Mouse (Mus musculus) retina, postnatal 1 day (tissue): ENCODE measurements around the gene Tff1.

Experiments
- DNase-seq: peaks from one replicate; pipeline ENCODE4 v3.0.0-alpha.2; 2012

Gene Tff1

DNA sequence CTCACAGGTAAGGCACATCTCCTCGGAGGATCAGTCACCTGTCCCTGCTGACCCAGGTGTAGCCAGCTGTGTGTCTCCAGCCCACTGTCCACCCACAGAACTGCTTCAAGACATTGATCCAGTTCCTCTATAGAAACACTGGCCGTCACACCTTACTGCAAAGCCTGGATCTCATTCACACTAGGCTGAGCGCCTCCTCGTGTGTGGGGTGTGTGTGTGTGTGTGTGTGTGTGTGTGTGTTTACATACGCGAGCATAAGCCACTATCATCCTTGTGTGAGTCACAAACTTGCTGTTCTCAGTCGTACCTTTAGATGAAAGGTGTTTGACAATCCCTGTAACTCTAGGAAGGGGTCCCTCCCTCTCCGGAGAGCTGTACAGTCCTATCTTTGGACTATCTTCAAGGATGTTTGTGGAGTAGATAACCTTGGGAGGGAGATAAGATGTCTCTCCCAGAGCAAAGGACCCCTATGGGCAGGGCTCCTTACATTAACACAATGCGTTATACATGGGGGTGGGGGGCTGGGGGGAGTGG is 12.0 kb downstream of the Tff1 start:
- no peak for DNase-seq

GRCm38 (mm10) chr17:31152512-31152911 is 12.6 kb downstream of the Tff1 start:
- DNase-seq = no peak

- no peak for DNase-seq
Observed at GRCm38 (mm10) chr17:31145998-31146397, 19.1 kb downstream of the Tff1 start.

DNA sequence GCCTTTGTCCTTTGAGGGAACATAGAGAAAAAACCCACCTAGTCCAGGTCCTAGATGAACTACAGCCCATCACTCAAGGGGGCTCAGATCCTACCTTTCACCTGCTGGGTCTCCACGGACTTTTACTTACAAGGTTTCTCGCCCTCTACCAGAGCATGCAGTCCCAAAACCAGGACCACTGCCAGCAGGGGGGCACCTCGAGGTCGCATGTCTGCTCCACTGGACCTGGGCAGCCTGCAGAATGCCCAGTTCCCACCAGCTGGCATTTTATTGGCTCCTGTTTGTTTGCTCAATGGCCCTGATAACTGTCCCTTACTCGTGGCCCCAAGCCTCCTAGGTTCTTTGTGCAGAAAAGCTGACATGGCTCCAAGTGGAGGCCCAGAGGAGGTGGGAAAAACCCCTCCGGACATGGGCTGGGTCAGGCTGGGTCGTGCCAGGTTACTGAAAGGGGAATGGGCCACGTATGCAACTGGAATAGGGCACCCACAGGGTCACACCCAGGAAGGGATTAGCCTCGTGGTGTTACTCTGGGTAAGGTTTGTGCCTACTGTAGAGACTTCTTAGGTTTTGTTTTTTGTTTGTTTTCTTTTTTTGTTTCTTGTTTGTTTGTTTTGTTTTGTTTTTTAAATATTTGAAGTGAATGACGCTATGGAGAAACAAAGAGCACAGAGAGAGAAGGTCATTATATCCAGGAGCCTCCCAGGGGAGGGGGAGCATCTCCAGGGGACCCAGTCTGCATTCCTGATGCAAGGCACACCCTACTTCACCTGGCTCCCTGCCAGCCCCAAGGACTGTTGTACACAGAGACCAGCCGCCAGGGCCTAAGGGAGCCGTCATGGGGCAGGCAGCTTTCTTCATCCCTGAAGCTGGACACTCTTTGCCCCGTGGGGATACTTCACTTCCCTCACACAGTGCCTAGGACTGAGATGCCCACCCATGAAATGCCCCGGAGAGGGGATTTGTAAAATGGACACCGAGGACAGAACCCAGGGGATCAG is 20.7 kb downstream of the Tff1 start, which contains the start of gene Tff2:
Gene Tff2, minus strand, starts transcription at position 243 of the 998 bp plus-strand sequence.
- peak; percentile 22 for DNase-seq

DNA sequence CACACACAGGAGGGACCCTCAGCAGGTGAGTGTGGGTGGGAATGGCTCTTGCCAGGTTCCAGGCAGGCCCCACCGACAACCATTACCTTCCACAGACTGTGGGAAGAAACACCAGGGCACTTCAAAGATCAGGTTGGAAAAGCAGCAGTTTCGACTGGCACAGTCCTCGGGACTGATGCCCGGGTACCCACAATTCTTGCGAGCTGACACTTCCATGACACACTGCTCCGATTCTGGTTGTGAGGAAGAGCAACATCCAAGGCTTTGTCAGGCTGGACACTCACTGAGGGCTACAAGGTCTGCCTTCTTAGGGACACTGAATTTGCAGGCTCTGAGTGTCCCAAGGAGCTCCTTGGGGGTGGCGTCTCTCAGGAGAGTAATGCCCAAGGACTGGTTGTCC is 23.0 kb downstream of the Tff1 start:
- no peak for DNase-seq

GRCm38 (mm10) chr17:31138398-31138797 is 26.7 kb downstream of the Tff1 start:
- DNase-seq = peak; percentile 81

GRCm38 (mm10) chr17:31136821-31137220 is 28.3 kb downstream of the Tff1 start:
- DNase-seq = no peak

- no peak for DNase-seq
Observed at GRCm38 (mm10) chr17:31136291-31136690, 28.8 kb downstream of the Tff1 start.

DNA sequence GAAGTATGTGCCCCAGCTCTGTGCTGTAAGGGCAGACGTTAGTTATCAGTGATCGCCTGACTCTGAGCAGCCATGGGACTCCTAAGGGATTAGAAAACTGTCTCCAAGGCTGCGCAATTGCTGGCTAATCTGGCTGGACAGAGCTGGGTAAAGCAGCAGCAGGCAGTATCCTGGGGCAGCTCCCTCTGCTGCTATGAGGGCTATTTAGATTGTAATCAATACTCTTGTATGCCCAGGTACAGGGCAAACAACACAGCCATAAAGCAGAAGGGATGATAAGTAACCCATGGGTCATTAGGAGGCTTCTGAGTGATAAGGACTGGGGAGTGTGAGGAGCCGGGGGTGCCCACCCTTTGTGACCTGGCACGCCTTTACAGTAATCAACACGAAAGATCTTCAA is 30.2 kb downstream of the Tff1 start:
- DNase-seq = no peak

DNA sequence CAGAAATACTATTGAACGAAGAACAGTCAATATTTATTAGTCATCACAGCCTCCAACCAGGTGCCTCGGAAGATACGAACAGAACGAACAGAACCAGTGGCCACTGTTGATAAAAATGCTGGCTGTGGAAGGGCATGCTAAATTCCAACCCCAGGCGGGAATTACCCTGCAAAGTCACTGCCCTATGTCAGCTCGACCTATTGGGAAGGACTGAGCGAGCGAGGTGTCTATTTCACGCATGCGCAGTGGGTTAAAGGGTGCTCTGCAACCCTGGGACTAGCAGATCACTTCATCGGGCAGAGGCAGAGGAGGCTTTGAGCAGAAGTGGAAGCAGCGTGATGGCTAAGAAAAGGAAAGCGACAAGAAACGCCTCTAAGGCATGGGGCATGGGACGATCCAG is 31.3 kb downstream of the Tff1 start:
- DNase-seq = no peak

DNA sequence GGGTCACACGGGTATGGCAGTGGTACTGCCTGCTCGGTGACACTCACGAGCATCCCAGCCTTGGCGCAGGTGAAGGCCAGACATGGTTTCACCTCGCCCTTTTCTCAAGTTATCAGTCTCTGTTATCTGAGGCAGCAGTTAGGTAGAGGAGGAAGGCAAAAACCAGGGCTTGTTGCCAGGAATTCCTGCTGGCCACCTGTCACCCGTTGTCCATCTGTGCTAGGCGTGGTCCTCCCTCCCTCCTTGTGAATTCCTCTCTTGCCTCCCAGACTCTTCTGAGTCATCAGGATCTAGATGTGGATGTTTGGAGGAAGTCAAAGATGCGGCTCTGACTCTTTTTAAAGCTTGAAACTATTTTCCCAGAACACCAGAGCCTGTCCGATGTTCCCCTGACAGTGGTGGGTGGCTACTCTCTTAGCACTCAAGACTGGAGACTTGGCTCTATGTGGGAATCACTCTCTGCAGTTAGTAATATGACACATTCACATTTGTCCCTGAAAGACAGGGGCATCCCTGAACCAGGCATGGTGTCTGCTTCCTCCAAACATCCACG is 33.7 kb downstream of the Tff1 start:
- DNase-seq = no peak

DNA sequence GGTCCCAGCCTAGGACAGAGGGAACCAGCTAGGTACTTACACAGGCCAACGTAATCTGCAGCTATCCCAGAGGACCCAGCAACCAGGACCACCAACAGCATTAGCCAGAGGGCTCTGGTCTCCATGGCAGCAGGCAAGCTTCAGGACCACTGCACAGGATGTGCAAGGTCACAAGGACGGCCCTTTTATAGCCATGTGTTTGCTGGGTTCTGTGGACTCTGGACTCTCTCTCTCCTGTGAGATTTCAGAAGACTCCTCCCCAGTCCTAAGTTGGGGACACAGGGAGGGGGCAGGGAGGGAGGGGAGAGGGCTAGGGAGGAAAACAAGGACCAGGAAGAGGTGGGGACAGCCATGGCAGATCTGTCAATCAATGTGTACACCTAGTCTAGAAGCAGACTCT is 35.6 kb downstream of the Tff1 start, which contains the start of gene Tff3:
Gene Tff3, minus strand, starts transcription at position 195 of the 400 bp plus-strand sequence.
- DNase-seq = peak; percentile 23

DNA sequence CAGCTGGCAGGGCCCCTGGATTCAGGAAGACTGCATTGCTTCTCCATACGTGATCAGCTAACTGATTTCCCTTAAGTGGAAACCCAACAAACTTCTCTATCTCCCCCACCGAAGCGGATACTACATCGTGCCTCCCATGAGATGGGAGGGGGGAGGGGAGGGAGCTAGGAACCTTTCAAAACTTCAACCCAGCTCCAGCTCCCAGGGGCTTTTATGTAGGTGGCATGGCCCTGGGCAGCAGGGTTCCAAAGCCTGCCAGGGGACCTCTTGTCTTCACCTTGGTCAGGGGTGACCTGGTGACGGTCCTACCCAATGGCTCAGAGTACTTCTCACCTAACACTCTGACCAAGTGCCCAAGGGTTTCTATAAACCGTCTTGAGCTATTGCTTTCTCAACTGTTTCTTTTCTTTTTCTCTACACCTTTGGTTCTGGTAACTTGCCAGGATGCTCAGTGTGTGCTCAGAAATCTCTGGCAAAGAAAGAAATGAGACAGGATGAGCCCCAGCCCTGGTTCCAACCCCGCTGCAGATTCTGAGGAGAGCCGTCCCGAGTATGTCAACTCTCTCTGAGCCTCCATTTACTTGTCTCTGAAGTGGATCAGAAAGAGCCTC is 36.3 kb downstream of the Tff1 start:
- DNase-seq = no peak

DNA sequence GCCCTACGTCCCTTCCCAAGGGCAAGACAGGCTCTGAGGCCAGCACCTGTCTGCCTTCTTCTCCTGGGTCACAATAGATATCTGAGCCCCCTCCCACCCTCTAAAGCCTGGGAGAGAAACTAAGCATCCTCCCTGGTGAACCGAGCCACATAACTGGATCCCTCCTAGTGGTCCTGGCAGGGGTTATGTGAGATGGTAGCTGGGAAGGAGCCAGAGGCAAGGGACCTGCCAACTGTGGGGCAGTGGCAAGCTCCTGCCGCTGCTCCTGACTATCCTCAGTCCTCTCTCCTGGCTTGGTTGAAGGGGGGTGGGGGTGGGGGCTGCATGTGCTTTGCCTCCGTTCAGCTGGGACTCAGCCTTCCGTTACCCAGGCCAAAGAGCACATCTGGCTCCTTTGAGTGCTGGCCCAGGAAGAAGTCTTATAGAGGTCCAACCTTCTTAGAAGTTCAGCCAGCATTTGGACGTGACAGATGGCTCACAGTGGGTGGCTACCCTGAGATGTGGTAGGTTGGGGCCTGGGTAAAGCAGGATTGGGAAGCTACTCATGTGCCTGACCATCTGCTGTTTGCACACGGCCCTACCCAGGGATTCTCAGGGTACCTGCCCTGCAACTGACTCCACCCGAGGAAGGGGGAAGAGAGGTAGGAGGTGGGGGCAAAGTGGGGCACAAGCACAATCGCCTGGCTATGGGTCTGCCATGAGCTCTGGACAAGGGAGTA is 39.4 kb downstream of the Tff1 start:
- DNase-seq = peak; percentile 79

DNA sequence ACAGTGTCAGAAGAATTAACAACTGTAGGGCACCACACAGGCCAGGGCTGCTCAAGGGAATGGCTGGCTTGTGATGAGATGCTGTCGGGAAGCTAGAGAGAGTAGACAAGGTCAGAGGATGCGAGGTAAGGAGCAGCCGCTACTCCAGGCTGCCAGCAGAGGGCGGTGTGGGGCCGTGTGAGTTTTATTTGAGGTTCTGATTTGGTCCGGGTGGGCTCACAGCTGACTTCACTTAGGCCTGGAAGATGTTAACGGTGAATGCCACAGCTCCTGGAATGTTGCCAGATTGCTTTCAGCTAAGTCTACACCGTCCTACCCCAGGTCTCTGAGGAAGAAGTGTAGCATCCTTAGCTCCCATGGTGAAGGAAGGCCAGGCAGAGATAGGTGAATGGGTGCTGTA is 43.1 kb downstream of the Tff1 start:
- DNase-seq = peak; percentile 79

- DNase-seq = peak; percentile 86
Observed at GRCm38 (mm10) chr17:31119429-31119828, 45.6 kb downstream of the Tff1 start.

DNA sequence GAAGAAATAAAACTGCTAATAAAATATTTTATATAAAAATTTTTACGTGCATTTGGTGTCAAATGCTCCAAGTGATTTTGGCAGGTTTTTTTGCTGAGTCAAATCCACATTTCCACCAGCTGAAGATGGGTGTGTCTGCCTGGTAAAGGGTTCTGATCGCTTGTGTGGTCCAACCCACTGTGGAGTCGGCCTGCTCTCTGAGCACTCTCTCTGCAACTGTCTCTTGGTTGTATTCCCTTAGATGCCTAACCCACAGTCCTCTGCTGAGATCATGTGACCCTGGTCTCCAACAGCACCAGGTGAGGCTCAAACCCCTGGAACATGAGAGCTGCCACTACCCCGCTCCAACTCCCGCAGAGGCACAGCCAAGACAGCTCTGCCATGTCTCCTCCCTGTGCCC is 47.1 kb downstream of the Tff1 start:
- no peak for DNase-seq

- DNase-seq = no peak
Observed at GRCm38 (mm10) chr17:31116063-31116462, 49.0 kb downstream of the Tff1 start.

GRCm38 (mm10) chr17:31113191-31113856 is 51.8 kb downstream of the Tff1 start:
- no peak for DNase-seq
